In genomic region chr4:70245706-70246105, GRCm38 (mm10) we compare ENCODE assay signal across 24 mouse cellular contexts.
A peak's percentile ranks its signal among the peaks of the same experiment; 100 is the strongest.
DNase-seq lines count a peak whose midpoint lies in the region; ATAC-seq lines count a peak whose summit lies in the region.
"Had no signal": no experiment of that assay in that cellular context is flagged by ENCODE, and none has a peak within 500 bp of the region (broad histone marks: within the 10 kb centered on the region; RNA-seq: fewer than 3 reads in every experiment).

No protein-coding gene starts in this region.

- H3K4me2 ChIP-seq in hindbrain, embryonic 14.5 days (replicated peaks), result no peak overlapping the region
- H3K4me2 ChIP-seq: forebrain, embryonic 13.5 days; heart, embryonic 11.5 days; heart, embryonic 15.5 days had no signal

- no peak for ATAC-seq in hindbrain, embryonic 14.5 days (ENCODE audit: low FRiP score)
- ATAC-seq: activated CD4-positive, CD25-positive, alpha-beta regulatory T cell, adult 4 months; forebrain, embryonic 13.5 days; forebrain, embryonic 16.5 days; hindbrain, postnatal 0 days; inflammation-experienced regulatory T-cells, adult 6 months; intestine, embryonic 16.5 days had no signal

- H3K36me3 ChIP-seq in hindbrain, embryonic 10.5 days, result peaks cover 79% of the 10 kb centered on the region
- peaks cover 44% of the 10 kb centered on the region for H3K36me3 ChIP-seq in hindbrain, embryonic 14.5 days (replicated peaks; ENCODE audit: control insufficient read depth, insufficient read depth)

- WGBS in hindbrain, embryonic 10.5 days, result 78% methylated on average over 6 of the region's 6 CpGs
- WGBS in hindbrain, embryonic 14.5 days, result 76% methylated on average over 6 of the region's 6 CpGs

- DNase-seq in adrenal gland, adult (ENCODE audit: inconsistent age in 2 of 2, low spot score in 1 of 2), result peak; percentile 49 to 79
- no peak for DNase-seq in adrenal gland, adult 18-20 months (ENCODE audit: low spot score in 2 of 2)
- DNase-seq in adrenal gland, postnatal 14 days, result peak; percentile 24
- DNase-seq in adrenal gland, postnatal 4 days (ENCODE audit: low spot score in 2 of 2), result no peak
- no peak for DNase-seq in hindbrain, embryonic 10.5 days (ENCODE audit: low spot score)
- DNase-seq in hindbrain, embryonic 14.5 days (ENCODE audit: low spot score), result no peak
- DNase-seq: cerebellum, adult 11 months; cerebellum, adult 2 months; cerebellum, adult 9-11 months; cerebellum, postnatal 25 days; gastrocnemius, postnatal 10 days; gastrocnemius, postnatal 36 days; heart, postnatal 10 days; heart, postnatal 36 days; kidney, adult 18-20 months had no signal

- H3K27me3 ChIP-seq in hindbrain, embryonic 10.5 days (ENCODE audit: insufficient read depth, poor library complexity, severe bottlenecking), result no peaks in the 10 kb centered on the region
- no peaks in the 10 kb centered on the region for H3K27me3 ChIP-seq in hindbrain, embryonic 14.5 days (ENCODE audit: control insufficient read depth, insufficient read depth, low read length)
- H3K27me3 ChIP-seq: forebrain, embryonic 13.5 days; heart, embryonic 15.5 days had no signal

- no peak overlapping the region for H3K9ac ChIP-seq in hindbrain, embryonic 14.5 days
- H3K9ac ChIP-seq: forebrain, embryonic 13.5 days; heart, embryonic 15.5 days had no signal

- no peaks in the 10 kb centered on the region for H3K9me3 ChIP-seq in hindbrain, embryonic 10.5 days
- H3K9me3 ChIP-seq in hindbrain, embryonic 14.5 days (ENCODE audit: control insufficient read depth, low read length), result no peaks in the 10 kb centered on the region
- H3K9me3 ChIP-seq: forebrain, embryonic 10.5 days; forebrain, embryonic 13.5 days; heart, embryonic 15.5 days had no signal

- H3K4me1 ChIP-seq in hindbrain, embryonic 10.5 days (replicated peaks), result no peaks in the 10 kb centered on the region
- no peaks in the 10 kb centered on the region for H3K4me1 ChIP-seq in hindbrain, embryonic 14.5 days (replicated peaks; ENCODE audit: control insufficient read depth, insufficient read depth, low read length)
- H3K4me1 ChIP-seq: forebrain, embryonic 13.5 days had no signal

- H3K27ac ChIP-seq in hindbrain, embryonic 10.5 days, result 0 out of 2 replicates have a peak overlapping the region, but pooled peaks have one; percentile 9
- no peak overlapping the region for H3K27ac ChIP-seq in hindbrain, embryonic 14.5 days
- H3K27ac ChIP-seq: forebrain, embryonic 10.5 days; forebrain, embryonic 13.5 days; heart, embryonic 15.5 days; hindbrain, postnatal 0 days had no signal

- no peak overlapping the region for H3K4me3 ChIP-seq in hindbrain, embryonic 10.5 days
- no peak overlapping the region for H3K4me3 ChIP-seq in hindbrain, embryonic 14.5 days (replicated peaks; ENCODE audit: low read length)
- H3K4me3 ChIP-seq: forebrain, embryonic 10.5 days; forebrain, embryonic 13.5 days; heart, embryonic 15.5 days had no signal

Comparison
In these comparisons a context has a peak if more than half of its experiments do, and no peak if none do; other contexts are left out.
1. DNase-seq: peak in adrenal gland, adult (2 of 2) and adrenal gland, postnatal 14 days (single experiment); none in adrenal gland, adult 18-20 months (0 of 2), adrenal gland, postnatal 4 days (0 of 2), hindbrain, embryonic 10.5 days (single experiment) and hindbrain, embryonic 14.5 days (single experiment).